Mouse (Mus musculus) right cerebral cortex, postnatal 36 days (tissue): ENCODE data around the gene Gfy.
"Not testable (repeated sequence)": the region's sequence is repeated elsewhere in the genome, so short reads cannot be mapped to it uniquely, and the experiment has no call there.

Experiments used
- DNase-seq, 2 experiments: peaks; one replicate each; pipeline ENCODE4 v3.0.0; 2022; ENCODE audit warnings: low spot score in 2 of 2, mixed read lengths in 1 of 2

Gfy gene

GRCm38 (mm10) chr7:45193871-45194785 is 14.8 kb upstream of the Gfy start:
- DNase-seq = no peak

DNA sequence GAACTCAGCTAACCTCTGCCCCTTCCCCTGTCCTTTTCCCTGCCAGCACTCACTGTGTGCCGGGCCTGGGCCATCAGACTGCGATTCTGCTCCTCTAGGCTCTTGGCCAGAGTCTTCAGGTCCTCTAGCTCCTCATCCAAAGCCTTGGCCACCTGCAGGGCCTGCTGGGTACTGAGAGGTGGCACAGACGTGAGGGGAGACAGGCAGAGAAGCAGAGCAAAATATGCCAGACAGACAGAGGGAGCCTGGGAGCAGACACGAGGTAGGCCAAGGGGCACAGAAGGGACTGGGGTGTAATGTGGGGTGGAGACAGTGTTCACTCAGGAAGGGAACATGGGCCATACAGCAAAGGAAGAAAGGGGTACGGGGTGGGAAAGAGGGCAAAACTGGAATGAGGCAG is 14.0 kb upstream of the Gfy start:
- DNase-seq = no peak

GRCm38 (mm10) chr7:45192585-45193310 is 13.4 kb upstream of the Gfy start:
- no peak for DNase-seq

- no peak for DNase-seq
Observed at GRCm38 (mm10) chr7:45191803-45192363, 12.5 kb upstream of the Gfy start.

- no peak for DNase-seq
Observed at GRCm38 (mm10) chr7:45191161-45191560, 11.8 kb upstream of the Gfy start.

DNA sequence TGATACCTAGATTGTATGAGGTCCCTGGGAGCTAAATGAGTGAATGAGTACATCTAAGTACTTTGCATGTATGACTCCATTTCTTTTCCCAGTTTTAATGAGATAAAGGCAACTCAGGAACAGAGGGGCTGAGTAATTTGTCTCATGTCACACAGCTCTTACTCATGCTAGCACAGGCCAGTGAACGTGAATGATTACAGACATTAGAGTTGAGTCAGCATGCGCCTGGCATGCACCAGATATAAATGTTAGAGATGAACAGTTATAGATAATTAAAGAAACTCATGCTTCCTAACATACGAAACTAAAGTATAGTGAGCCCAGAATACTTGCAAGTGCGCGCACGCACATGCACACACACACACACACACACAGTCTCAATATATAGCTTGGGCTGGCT is 10.8 kb upstream of the Gfy start:
- no peak for DNase-seq

DNA sequence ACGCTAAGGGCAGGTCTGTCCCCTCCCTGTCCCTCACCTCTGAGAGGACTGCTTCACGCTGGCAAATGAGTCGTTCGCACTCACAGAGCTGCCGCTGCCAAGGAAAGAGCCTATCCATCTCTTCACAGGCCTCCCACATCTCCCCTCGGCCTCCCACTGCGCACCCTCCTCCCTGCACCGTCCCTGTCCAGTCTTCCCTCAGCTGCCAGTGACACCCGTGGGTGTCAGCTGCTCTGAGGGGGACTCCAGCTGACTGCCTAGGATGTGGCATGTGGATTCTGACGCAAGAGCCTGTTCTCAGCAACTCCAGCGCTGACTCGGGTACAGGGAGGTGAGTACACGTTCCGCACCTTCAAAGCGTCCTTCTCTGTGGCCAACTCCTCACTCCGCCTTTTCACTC is 10.2 kb upstream of the Gfy start:
- peak in 1 of 2 experiments; percentile 80 for DNase-seq

DNA sequence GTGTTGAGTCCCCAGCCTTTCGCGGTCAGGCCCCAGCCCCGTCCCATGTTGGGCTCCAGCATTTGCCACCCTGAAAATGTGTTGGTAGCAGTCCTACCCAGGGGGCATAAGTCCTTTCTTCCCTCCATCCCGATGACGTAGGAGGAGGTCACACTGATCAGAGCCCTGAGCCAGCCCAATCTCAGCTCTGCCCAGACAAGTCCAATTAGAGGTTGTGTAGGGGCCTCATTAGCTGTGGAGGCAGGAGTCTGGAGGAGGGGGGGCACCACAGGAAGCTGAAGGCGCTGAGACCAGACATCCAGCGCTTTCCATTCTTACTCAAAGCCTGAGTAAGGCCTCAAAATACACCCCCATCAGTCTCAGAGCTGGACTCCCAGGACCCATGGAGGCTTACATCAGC is 6.6 kb upstream of the Gfy start:
- no peak for DNase-seq

- DNase-seq = no peak
Observed at GRCm38 (mm10) chr7:45183672-45184071, 4.3 kb upstream of the Gfy start.

DNA sequence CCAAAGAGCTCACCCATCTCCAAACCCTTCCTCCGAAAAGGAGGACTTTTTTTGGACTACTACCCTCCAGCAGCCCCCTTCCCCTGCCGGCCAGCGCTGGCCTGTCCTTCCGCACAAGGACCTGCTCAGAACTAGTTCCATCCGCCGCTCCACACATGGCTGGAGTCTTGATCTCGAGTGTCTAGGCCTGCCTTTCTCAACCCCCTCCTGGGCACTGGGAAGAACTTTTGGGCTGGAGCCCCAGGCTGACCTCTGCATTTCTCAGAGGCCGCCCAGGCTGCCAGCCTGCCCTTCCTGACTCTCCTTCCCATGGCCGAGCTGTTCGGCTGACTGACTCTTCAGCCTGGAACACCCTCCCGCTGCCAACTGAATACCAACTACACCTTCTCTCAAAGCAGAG is 3.2 kb upstream of the Gfy start:
- DNase-seq = no peak

- peak; percentile 80 to 87 for DNase-seq
Observed at GRCm38 (mm10) chr7:45182199-45182601, 2.8 kb upstream of the Gfy start.

DNA sequence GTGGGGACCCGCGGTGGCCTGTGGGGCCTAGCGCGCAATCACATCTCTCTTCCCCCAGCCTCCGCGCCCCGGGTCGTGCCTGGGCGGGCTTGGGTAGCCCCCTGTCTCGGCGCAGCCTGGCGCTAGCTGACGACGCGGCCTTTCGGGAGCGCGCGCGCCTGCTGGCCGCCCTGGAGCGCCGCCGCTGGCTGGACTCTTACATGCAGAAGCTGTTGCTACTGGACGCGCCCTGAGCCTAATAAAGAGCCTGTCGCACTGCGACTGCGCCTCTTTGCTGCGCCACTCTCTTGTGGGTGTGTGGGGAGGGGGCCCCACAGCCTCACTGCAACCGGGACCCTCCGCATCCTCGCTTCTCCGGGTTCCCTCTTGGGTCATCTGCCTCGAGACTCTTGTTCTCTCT is 2.2 kb upstream of the Gfy start:
- no peak for DNase-seq

- no peak for DNase-seq
Observed at GRCm38 (mm10) chr7:45180896-45181477, 1.6 kb upstream of the Gfy start, which contains the start of gene Pth2. TSS of gene Pth2 (plus strand) at chr7:45180995.

- DNase-seq = no peak
Observed at GRCm38 (mm10) chr7:45178550-45178949, 819 bp downstream of the Gfy start.

GRCm38 (mm10) chr7:45176356-45176755 is 3.0 kb downstream of the Gfy start:
- DNase-seq = no peak

GRCm38 (mm10) chr7:45175929-45176328 is 3.4 kb downstream of the Gfy start:
- no peak for DNase-seq

DNA sequence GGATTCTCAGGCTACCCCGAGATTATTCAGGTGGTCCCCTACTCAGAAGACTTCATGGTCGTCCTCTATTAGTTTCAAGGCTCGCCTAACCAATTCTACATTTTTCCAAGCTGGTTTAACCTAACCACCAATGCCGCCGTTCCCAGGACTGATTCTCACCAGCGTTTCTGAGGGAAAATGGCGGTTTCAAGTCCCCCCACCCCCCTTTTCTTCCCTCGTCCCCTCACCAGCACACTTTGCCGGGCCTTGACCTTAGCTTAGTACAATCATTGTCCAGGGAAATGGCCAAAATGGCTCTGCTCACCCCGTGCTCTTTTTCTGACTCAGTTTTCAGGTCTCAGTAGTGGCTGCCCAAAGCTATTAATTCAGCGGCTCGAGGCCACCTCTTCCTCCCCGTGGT is 4.0 kb downstream of the Gfy start:
- no peak for DNase-seq

DNA sequence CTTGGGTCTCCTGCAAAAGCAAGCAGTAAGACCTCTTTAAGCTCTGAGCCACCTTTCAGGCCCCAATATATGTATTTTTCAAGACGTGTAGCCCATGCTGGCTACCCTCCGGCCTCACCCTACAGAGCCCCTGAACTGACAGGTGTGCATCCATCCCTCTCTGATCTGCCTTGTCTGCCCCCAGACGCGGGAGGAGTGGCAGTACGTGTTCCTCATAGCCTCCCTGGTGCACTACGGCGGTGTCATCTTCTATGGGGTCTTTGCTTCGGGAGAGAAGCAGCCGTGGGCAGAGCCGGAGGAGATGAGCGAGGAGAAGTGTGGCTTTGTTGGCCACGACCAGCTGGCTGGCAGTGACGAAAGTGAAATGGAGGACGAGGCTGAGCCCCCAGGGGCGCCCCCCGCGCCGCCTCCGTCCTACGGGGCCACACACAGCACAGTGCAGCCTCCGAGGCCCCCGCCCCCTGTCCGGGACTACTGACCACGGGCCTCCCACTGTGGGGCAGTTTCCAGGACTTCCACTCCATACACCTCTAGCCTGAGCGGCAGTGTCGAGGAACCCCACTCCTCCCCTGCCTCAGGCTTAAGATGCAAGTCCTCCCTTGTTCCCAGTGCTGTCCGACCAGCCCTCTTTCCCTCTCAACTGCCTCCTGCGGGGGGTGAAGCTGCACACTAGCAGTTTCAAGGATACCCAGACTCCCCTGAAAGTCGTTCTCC is 4.6 kb downstream of the Gfy start:
- DNase-seq = no peak

DNA sequence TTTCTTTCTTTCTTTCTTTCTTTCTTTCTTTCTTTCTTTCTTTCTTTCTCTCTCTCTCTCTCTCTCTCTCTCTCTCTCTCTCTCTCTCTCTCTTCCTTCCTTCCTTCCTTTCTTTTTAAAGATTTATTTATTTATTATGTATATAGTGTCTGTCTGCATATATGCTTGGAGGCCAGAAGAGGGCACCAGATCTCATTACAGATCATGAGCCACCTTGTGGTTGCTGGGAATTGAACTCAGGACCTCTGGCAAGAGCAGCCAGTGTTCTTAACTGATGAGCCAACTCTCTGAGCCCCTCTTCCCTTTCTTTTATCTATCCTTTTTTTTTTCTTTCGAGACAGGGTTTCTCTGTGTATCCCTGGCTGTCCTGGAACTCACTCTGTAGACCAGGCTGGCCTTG is 5.6 kb downstream of the Gfy start:
- DNase-seq = not testable (repeated sequence)

GRCm38 (mm10) chr7:45172974-45173373 is 6.4 kb downstream of the Gfy start:
- DNase-seq = no peak

DNA sequence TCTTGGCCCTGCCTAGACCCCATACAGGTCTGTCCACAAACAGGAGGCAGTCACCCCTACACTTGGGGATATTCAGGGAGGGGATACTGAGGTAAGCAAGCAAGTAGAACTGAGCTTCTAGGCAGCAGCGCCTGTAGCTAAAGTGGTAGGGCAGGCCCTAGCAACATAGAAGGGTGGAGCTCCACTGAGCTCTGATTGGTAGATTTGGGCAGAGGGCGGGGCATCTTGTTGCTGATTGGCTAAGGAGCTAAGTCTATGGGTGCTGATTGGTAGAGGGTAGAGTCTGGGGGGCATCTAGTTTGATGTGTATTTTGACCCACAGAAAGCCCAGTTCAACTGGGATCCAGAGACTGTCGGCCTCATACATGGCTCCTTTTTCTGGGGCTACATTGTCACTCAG is 9.9 kb downstream of the Gfy start:
- DNase-seq = no peak

DNA sequence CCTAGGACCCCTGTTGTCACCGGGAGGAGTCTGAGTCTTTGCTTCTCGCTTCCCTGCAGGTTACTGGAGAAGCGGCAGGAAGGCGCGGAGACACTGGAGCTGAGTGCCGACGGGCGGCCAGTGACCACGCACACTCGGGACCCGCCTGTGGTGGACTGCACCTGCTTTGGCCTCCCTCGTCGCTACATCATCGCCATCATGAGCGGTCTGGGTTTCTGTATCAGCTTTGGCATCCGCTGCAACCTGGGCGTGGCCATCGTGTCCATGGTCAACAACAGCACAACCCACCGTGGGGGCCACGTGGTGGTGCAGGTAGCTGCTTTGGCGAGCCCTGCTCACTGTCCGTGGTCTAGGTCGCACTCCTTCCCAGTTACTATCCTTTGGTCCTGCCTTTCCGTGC is 10.7 kb downstream of the Gfy start:
- no peak for DNase-seq
